Mouse (Mus musculus): ENCODE measurements around the gene Rnf5.

Rnf5 gene

DNA sequence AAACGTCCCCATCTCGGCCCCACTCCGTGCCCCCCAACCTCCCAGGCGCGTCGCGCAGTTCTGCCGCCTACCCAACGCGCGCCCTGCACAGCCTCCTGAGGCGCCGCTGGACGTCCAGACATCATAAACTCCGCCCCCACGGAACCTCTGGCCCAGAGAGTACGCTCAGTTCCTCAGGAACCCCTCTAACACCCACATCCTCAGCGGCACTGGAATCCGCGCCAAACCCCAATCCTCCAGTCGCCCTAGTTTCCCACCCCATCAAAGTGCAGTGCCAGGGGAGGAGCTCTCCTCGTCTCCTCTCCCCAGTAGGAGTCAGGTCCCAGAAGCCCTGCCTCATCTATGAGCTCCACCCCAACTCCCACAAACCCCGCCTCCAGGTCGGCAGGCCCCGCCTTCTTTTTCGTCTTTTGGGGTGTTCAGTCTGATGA, 28.8 kb upstream of the Rnf5 start:
- in situ Hi-C loops (cut with MseI, MboI) = no loop called here

DNA sequence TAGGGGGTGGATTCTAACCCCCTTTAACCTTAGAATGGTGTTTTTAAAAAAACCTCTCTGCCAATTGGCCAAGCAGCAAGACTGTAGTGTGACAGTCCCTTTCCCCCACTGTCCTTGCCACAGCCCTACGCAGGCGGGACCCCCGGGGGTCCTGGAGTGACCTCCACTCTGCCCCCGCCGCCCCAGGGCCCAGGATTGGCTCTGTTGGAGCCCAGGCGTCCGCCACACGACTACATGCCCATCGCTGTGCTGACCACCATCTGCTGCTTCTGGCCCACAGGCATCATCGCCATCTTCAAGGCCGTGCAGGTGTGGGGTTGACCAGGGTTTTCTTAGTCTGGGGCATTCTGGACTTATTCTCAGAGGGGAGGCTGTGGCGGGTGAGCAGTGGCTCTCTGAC, 28.2 kb upstream of the Rnf5 start:
- in situ Hi-C loops (cut with MseI, MboI) = no loop called here

DNA sequence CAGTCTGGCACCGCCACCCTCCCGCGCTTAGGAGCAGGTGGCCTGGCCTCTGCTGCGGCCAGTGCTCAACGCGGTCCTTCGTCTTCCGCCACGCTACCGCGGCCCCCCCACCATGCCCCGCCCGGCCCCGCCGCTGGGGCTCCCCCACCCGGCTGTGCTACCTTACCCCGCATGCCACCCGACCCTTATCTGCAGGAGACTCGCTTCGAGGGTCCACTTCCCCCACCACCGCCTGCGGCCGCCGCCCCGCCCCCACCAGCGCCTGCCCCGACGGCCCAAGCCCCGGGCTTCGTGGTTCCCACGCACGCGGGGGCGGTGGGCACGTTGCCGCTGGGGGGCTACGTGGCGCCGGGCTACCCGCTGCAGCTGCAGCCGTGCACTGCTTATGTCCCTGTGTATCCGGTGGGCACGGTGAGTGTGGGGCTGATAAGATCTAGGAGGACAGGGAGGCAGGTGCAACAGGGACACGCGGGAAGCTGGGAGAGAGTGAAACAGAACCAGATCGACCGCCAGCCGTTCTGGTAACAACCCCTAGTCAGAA, 27.3 kb upstream of the Rnf5 start:
- in situ Hi-C loops (cut with MseI, MboI) = no loop called here

DNA sequence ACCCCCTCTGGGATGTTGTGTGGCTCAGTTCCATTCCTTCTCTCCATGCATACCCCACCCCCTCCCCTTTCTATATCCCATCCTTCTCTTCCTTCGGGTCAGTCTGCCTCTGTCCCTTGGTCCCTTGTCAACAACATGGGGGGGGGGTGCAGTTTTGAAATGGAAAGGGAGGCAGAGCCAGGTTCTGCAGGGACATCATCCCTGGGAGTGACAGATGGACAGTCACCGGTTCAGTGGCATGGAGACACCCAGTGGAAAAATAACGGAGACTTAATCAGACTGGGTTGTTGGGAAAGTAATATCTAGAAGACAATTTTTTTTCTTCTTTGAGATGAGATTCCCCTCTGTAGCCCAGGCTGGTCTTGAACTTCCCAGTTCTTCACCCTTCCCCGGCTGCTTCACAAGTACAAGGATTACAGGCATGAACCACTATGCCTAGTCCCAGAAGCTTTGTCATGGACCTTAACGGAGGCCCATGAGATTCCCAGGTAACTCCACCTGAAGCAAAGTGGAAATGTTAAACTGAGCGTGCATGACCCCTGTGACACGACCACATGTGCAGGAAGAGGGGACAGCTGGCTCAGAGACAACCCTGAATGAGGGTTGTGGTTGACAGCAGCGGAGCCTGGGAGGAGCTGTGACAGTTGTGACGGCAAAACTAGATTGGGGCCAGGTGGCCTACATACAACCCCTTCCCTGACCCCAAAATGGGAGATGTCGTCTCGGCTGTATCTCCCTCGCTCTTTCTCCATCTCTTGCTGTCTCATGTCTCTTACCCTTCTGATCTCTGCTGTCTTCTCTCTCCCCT, 26.5 kb upstream of the Rnf5 start:
- in situ Hi-C loops (cut with MseI, MboI) = no loop called here

DNA sequence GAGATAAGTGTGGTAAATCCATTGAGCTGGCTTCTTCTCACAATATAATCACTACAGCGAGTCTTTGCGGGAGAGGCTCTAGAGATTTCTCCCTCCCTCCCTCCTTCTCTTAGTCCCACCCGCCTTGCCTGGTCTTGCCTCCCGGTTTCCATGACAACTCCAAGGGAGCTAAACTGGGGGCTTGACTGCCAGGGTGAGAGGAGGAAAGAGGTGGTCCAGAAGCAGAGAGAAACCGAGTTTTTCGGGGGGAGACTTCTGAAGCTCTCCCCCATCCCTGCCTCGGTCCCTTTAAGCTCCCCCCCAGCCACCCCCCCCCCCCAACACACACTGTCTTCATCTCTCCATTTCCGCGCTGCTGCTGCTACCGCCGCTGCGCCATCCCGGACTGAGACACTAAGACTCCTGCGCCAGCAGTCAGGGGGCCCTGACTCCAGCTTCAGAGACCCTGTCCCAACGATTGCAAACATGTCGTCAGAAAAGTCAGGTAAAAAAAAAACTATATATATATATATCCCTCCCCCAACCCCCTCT, 25.8 kb upstream of the Rnf5 start, which contains the start of gene Prrt1:
Gene Prrt1 (plus strand): TSS at position 313 of the 531 bp plus-strand sequence.
- in situ Hi-C loops (cut with MseI, MboI) = no loop called here

DNA sequence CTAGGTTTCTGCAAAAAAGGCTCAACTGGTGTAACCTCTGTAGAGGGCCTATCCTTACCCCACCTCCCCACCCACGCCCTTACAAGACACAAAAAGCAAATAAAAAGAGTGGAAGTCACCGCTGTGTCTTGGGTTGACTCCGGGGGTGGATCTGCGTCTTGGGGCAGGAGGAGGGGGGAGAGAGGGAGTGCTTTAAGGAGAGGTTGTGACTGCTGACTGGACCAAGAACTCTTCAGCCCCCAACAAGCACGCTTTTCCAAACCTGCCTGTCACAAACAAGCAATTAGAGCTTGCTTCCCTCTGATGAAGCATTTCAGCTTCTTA, 25.1 kb upstream of the Rnf5 start:
- in situ Hi-C loops (cut with MseI, MboI) = no loop called here

DNA sequence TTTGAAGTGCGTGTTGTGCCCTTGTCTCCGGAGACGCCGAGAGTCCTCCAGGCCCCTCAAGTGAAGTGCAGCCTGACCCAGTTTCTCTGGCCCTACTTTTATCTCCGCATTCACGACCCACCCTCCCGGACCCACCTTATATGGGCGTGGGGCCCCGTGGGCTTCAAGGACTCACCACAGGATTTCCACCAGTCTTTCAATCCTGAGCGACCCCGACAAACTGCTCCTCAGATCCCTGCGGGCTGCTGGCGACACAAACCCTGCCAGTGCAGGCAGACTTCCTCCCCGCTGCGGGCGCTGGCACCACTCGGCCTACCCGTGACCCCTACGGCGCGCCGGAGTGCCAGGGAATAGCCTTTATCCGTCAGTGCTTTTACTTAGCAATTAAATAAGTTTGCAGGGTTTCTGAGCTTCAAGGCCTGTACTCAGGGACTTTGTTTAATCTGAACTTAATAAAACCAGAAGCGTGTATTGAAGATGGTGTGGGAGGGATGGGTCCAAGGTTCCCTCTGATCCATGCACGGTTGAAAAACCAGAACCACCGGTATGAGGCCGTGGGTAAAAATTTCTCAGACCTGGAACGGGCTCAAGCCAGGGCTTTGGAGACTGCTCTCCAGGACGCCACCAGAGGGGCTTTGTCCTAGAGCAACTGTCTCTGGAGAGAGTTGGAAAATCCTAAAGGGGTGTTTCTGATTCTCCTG, 24.6 kb upstream of the Rnf5 start, which contains the start of gene Ppt2:
Gene Ppt2 (minus strand): TSS at position 568 of the 701 bp plus-strand sequence.
- in situ Hi-C loops (cut with MseI, MboI) = no loop called here

DNA sequence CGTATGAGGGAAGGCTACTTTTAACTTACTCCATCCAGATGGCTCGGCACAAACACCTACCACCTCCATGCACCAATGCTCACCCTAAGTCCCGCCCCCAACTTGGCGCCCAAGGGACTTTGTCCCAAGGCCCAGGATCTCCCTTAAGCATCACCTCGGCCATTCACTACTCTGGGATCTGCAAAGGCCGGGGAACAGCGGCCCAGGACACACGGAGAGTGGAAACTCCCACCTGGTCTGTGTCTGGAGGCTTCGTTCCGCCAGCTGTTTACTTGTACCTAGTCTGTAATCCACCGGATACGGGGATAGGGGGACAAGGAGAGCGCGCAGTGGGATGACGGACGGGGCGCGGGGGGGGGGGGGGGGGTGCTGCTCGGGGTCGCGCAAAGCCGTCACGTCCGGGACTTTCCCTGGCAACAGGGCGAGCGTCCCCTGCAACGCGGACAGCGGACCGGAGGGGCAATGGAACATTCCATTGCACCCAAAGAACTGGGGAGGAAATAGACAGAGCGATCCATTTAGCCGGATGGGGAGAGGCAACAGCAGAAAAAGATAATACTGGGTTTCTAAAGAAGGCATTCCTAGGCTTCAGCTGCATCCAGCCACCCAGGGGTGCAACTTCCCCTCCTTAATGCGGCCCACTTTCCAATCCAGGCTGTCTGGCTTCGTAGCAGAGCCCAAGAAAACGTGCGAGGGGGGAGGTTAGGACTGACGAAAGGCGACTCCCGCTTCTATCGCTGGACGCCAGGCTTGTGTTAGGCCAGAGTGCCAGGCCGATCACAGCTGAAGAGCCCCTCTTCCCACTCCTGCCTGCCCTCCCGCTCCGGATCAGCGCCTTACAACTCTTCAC, 23.8 kb upstream of the Rnf5 start:
- in situ Hi-C loops (cut with MseI, MboI) = no loop called here

DNA sequence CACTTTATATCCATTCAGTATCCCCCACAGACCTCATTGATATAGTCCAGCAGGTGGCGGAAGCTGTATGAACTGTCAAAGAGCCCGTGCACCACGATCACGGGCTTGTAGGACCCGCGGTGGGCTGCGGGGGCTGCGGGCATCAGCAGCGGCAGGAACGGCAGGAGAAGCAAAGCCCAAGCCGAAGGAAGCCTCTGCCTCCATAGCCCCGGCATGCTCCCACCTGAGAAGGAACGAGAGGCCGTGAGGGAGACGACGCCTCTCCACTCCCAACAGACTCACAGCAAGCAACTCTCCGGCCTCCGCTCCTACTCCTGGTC, 23.2 kb upstream of the Rnf5 start:
- in situ Hi-C loops (cut with MseI, MboI) = no loop called here

DNA sequence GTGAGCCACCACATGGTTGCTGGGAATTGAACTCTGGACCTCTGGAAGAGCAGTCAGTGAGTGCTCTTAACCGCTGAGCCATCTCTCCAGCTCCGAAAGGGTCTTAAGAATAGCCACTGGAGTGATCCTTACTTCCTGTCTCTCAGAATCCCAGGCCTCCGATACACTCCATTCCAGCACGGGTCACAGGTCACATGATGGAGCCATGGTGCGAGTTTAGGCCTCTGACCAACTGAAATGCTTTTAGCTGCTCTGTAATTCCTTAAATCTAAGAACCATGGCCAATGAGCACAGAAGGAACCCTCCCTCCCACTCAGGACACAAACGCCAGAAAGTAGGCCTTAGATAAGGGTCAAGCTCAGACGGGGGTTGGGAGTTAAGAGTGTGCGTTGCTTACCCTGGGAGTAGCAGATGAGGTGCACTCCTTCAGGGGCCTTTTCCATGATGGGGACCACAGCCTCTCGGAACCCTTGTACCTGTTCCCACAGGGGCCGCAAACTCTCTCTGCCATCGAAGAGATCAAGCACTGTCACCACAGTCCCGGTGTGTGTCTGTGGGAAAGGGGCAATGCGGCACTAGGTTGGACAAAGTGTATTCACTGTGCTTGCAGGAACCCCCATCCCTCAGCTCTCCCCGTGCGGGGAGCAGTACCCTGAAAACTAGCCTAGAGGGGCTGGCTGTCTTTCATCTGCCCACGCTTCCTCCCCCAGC, 22.7 kb upstream of the Rnf5 start:
- in situ Hi-C loops (cut with MseI, MboI) = no loop called here

DNA sequence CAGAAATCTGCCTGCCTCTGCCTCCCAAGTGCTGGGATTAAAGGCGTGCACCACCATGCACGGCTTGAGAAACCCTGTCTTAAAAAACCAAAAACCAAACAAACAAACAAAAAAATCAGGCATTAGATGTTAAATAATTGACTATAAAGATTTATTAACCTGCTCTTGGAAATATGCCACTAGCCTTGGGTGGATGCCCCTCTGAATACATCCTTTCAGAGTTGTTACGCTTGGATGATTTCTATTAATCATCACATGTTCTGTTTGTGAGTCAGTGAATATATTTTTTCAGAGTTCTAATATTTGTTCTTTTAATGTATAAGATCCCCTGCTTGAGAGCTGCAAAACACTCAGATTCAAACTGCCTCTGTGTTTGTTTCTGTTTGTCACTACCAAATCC, 21.5 kb upstream of the Rnf5 start:
- in situ Hi-C loops (cut with MseI, MboI) = no loop called here

DNA sequence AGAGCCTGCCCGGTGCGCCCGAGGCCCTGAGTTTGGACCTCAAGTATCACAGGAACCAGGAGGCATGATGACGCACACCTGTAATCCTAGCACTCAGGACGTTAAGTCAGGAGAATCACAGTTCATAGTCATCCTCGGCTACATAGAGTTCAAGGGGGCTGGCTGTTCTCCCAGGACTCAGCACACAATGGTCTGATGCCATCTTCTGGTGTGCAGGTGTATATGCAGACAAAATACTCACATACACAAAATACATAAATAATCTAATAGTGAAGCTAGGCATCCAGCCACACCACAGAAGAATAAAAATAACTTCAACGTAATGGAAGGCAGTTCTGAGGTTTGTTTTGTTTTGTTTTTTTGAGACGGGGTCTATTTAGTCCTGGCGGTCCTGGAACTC, 19.7 kb upstream of the Rnf5 start:
- in situ Hi-C loops (cut with MseI, MboI) = no loop called here

DNA sequence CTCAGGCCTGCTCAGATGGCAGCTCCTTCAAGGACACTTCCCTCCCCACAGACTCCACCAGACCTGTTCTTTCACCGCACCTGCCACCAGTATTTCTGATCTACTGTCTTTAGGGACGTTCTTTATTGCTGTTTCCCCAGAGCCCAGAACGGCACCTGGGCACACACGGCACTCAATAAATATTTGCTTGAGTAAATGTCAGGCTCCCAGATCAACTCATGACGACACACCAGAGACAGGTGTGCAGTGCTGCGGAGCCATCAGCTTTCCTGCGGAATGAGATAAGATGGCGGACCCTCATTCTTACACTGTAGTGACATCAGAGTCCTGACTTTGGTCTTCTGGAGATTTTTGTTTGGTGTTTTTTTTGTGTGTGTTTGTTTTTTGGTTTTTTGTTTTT, 17.5 kb upstream of the Rnf5 start:
- in situ Hi-C loops (cut with MseI, MboI) = no loop called here

DNA sequence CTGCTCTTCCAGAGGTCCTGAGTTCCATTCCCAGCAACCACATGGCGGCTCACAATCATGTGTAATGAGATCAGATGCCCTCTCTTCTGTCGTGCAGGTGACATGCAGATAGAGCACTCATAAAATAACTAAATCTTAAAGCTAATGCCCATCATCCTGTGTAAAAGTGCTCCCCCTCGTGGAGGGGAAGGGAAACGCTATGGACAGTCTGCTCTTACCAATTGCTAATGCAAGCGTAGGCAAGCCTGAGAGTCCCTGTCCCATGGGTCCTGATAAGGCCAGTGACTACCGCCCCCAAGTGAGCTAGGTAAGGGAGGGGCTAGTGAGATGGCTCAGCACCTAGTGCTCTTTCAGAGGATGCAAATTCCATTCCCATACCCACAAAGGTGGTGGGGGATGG, 15.5 kb upstream of the Rnf5 start:
- in situ Hi-C loops (cut with MseI, MboI) = no loop called here

DNA sequence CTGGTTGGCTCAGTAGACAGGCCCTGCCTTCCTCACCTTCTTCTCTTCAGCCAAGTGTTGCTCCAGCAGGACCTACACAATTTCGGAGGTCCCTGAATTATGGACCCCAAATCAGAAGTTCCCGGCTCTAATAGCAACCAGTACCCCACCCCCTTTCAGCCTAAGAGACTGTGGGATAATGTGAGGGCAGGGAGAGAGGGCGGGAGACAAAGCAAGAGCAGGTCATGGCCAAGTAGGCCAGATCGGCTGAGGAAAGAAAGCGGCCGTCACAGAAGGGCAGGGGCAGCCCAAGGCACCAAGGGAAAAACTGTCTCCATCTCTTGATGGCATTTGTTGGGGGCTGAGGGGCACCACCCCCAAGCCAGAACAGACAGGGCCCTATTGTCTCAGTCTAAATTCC, 12.4 kb upstream of the Rnf5 start, which contains the start of gene Egfl8:
Gene Egfl8 (minus strand): TSS at position 101 of the 400 bp plus-strand sequence.
- in situ Hi-C loops (cut with MseI, MboI) = no loop called here

DNA sequence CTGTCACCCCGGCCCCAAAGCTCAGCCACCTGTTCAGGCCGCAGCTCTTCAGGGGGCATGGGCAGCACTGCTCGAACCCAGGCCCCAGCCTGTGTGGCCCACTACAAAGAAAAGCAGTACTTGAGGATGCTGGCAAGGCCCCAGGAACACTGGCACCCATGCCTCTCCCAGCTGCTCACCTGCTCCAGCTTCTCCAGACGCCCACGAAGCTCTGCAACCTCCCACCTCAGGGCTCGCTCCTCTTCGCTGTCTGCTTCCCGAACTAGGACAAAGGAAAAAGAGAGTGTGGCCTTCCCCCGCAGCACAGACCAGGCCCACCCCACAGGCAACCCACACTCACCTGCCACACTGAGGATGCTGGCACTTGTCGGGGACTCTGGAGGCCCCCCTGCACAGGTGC, 10.3 kb upstream of the Rnf5 start:
- in situ Hi-C loops (cut with MseI, MboI) = loop anchor here in 1 of 2 experiments (5.0 kb wide), 1 partner anchor 37 kb away; no protein-coding TSS in a partner anchor

DNA sequence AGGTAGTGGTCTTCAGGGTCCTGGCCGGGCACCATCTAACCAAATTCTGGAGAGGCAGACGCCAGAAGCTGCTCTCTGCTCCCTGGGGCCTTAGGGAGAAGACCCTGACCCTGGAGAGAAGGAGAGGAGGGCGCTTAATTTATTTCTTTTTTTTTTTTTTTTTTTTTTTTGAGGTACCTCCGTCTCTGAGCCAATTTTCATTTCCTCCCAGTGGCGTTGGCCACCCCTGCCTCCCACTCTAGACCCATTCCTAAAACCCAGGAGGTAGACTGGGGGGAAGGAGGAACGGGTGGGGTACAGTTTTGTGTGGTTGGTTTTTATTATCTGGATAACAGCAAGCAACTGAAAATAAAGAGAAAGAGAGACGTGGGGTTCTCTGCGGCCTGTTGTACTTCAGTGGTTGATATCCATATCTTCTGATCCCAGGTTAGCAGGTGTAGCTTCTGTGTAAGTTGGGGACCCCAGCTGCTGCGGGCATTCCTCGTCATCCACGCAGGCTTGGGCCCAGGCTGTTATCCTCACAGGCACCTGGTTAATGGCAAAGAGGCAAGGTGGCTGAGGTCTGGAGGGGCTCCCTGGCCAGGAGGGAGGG, 9.7 kb upstream of the Rnf5 start:
- in situ Hi-C loops (cut with MseI, MboI) = loop anchor here in 1 of 2 experiments (5.0 kb wide), 1 partner anchor 36 kb away; no protein-coding TSS in a partner anchor

DNA sequence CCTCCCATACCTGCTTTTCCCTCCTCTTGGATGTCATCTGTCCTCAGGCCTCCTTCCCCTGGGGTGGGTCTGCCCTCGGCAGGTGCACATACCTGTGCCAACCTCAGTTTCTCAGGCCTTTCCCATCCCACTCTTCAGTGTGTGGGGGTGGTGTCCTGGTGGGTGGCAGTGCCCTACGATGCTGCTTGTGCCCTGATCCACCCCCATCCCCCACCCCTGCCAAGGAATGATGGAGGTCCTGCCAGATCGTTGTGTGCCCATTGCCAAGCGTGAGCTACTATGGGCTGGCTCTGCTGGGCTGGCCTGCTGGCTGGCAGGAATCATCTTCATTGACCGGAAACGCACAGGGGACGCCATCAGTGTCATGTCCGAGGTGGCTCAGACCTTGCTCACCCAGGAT, 7.6 kb upstream of the Rnf5 start:
- in situ Hi-C loops (cut with MseI, MboI) = loop anchor here in 1 of 2 experiments (5.0 kb wide), 1 partner anchor 34 kb away; no protein-coding TSS in a partner anchor

DNA sequence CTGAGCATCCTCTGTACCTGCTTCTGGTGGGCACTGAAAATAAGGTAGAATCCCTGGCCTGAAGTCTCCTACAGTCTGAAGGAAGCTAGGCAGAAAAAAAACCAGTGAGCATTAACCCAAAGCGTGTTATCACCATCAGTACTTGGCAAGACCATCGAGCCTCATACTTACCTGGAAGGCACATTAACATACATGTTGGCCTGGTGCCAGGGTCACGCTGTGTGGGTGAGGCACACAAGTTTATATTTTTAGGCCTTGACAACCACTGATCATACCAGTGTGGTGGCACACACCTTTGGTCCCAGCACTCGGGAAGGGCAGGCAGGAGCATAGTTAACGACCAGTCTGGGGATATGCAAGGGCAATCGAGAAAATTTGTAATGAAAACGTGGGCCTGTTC, 4.5 kb upstream of the Rnf5 start:
- in situ Hi-C loops (cut with MseI, MboI) = no loop called here

DNA sequence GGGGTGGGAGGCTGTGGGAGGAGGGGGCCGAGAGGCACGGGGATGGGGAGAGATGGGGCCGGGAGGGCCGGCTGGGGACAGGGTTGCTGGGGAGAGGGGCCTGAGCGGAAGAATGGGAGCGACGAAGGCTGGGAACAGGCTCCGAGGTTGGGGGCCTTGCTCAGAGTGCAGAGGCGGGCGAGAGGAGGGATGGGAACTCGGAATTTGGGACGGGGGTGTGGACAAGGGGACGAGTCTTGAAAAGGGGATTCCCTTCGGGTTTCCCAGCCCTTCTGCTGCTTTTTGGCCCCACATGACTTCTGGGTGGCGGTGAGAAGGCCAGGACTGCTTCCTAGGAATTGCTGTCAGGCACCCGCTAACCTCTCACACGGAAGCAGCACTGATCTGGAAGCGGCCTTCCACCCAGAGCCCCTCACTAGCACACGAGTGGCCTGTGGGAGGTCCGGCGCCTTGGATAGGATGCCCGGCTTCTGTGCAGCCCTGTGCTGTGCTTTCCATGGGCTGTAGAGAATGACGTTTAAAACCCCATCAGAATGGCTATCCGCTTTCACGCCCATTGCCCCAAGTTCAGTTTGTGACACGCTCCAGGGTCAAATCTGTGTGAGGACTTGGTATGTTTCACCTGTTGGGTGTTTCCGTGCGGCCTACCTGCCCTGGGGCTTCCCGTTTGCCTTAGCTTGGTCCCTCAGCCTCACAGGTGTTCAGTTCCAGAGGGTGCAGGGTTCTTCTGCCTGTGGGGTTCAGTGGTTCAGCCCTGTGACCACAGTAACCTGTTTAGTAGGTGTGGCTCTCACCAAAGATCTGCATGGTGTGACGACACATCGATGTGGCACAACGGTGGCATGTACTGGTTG, 2.9 kb upstream of the Rnf5 start:
- in situ Hi-C loops (cut with MseI, MboI) = no loop called here
